Mouse (Mus musculus): ENCODE data around the gene Eif4g1.

- TF ChIP-seq CTCF (IDR thresholded peaks at IDR 0.05; ENCODE audit: control insufficient read depth, insufficient read depth, low read length) (no peak), POLR2A (IDR thresholded peaks at IDR 0.05; ENCODE audit: borderline replicate concordance, control insufficient read depth, low read depth, low read length) (no peak)
Measured at GRCm38 (mm10) chr16:20721808-20722207, 53.7 kb downstream of the Eif4g1 start.
